Mouse (Mus musculus) liver, adult 2 months (tissue): Measurements from ENCODE around the gene Stx12. TPM values are rescaled to one million over a fixed set of nuclear protein-coding genes. Genes with fewer than 3 reads are reported as not detected.
A peak's percentile ranks its signal among the peaks of the same experiment; 100 is the strongest.

ENCODE experiments used
- DNase-seq: peaks from one replicate; pipeline ENCODE4 v3.0.0-alpha.2; 2011; ENCODE audit warnings: low read depth, low spot score; ENCODE audit errors: extremely low read depth
- H3K27ac ChIP-seq: fragments of 200-500 bp; replicated peaks from 2 replicates; pipeline ENCODE4 v1.5.1; 2012; ENCODE audit warnings: low read depth, mild to moderate bottlenecking, control low read depth, inconsistent platforms, low read length; ENCODE audit not compliant: insufficient read depth
- H3K27me3 ChIP-seq: fragments of 200-500 bp; 2 replicates; pipeline ENCODE4 v1.6.1; 2012; ENCODE audit warnings: mild to moderate bottlenecking, moderate library complexity, low read length, inconsistent platforms; ENCODE audit not compliant: control insufficient read depth, insufficient read depth
- H3K36me3 ChIP-seq: fragments of 200-500 bp; 2 replicates; pipeline ENCODE4 v1.6.1; 2012; ENCODE audit warnings: low read length, inconsistent platforms; ENCODE audit not compliant: control insufficient read depth, insufficient read depth
- H3K4me1 ChIP-seq: fragments of 200-500 bp; 2 replicates; pipeline ENCODE4 v1.6.1; 2011; ENCODE audit warnings: low read length; ENCODE audit not compliant: control insufficient read depth, insufficient read depth
- H3K4me3 ChIP-seq: fragments of 200-500 bp; 2 replicates; pipeline ENCODE4 v1.5.1; 2011; ENCODE audit warnings: low read depth, mild to moderate bottlenecking, control low read depth, low read length, moderate library complexity; ENCODE audit not compliant: insufficient read depth
- H3K79me2 ChIP-seq: fragments of 200-500 bp; 2 replicates; pipeline ENCODE4 v1.6.1; 2012; ENCODE audit warnings: inconsistent platforms, mild to moderate bottlenecking, low read length, moderate library complexity; ENCODE audit not compliant: control insufficient read depth, insufficient read depth
- H3K9ac ChIP-seq: fragments of 200-500 bp; 2 replicates; pipeline ENCODE4 v1.6.1; 2012; ENCODE audit warnings: low read depth, mild to moderate bottlenecking, control low read depth, inconsistent platforms, low read length
- CTCF ChIP-seq: fragments of 200-500 bp; IDR thresholded peaks from 2 replicates; pipeline ENCODE4 v1.5.1; 2011; ENCODE audit warnings: low read depth, low read length, control low read depth
- POLR2A ChIP-seq: fragments of 200-500 bp; IDR thresholded peaks from 2 replicates; pipeline ENCODE4 v1.6.1; 2011; ENCODE audit warnings: low read length, control low read depth; ENCODE audit not compliant: insufficient read depth; ENCODE audit errors: extremely low read depth
- WGBS: fragments of 180-500 bp; shearing (Covaris S2); methylation state at CpG from one replicate; pipeline ENCODE4 v1.1.7; 2018; 5-methylcytosine and 5-hydroxymethylcytosine counted together
- polyA plus RNA-seq: library from polyadenylated mRNA; depleted of rRNA; stranded (reverse); fragments of >200 nt; gene quantifications from 2 replicates; pipeline ENCODE4 v1.2.3, GENCODE M21; 2012
- total RNA-seq: library from RNA; depleted of rRNA; stranded (reverse); fragments of >200 nt; gene quantifications from 2 replicates; pipeline ENCODE4 v1.2.3, GENCODE M21; 2014

The Stx12 gene
- total and polyA plus RNA-seq, 2 experiments, result 6.9 to 15.2 TPM

- Histone ChIP-seq H3K4me3 (no peak overlapping the region), H3K36me3 (peaks cover 41% of the 10 kb centered on the region), H3K79me2 (no peaks in the 10 kb centered on the region), H3K4me1 (peaks cover 9% of the 10 kb centered on the region; the same call in 1 of the 2 replicates), H3K27me3 (no peaks in the 10 kb centered on the region), H3K27ac (peak overlapping the region; percentile 50), H3K9ac (no peak overlapping the region)
- 72% methylated on average over 9 of the region's 9 CpGs for WGBS
- DNase-seq, result peak; percentile 30
- TF ChIP-seq POLR2A (no peak), CTCF (no peak)
Measured at GRCm38 (mm10) chr4:132904765-132905309, 20.5 kb upstream of the Stx12 start.

- H3K27ac ChIP-seq, result peak overlapping the region; percentile 50; the same call in 1 of the 2 replicates
- peaks cover 33% of the 10 kb centered on the region for H3K36me3 ChIP-seq
- DNase-seq, result no peak
- no peak overlapping the region for H3K4me3 ChIP-seq
- H3K27me3 ChIP-seq, result no peaks in the 10 kb centered on the region
- WGBS, result 73% methylated on average over 2 of the region's 2 CpGs
- no peak for TF ChIP-seq CTCF
- no peak for TF ChIP-seq POLR2A
- no peak overlapping the region for H3K9ac ChIP-seq
- no peaks in the 10 kb centered on the region for H3K79me2 ChIP-seq
- peaks cover 9% of the 10 kb centered on the region; the same call in 1 of the 2 replicates for H3K4me1 ChIP-seq
Measured at GRCm38 (mm10) chr4:132904071-132904470, 19.8 kb upstream of the Stx12 start.

GRCm38 (mm10) chr4:132898197-132898596, 13.9 kb upstream of the Stx12 start:
- Histone ChIP-seq H3K79me2 (no peaks in the 10 kb centered on the region), H3K4me3 (no peak overlapping the region), H3K36me3 (peaks cover 18% of the 10 kb centered on the region), H3K27ac (no peak overlapping the region), H3K4me1 (no peaks in the 10 kb centered on the region), H3K27me3 (peaks cover 3% of the 10 kb centered on the region; the same call in 1 of the 2 replicates), H3K9ac (no peak overlapping the region)
- no peak for TF ChIP-seq POLR2A
- TF ChIP-seq CTCF, result no peak
- 82% methylated on average over 9 of the region's 9 CpGs for WGBS
- no peak for DNase-seq

- WGBS, result 43% methylated on average over 7 of the region's 7 CpGs
- Histone ChIP-seq H3K27ac (no peak overlapping the region), H3K27me3 (peaks cover 3% of the 10 kb centered on the region; the same call in 1 of the 2 replicates), H3K79me2 (no peaks in the 10 kb centered on the region), H3K4me3 (no peak overlapping the region), H3K4me1 (no peaks in the 10 kb centered on the region), H3K9ac (no peak overlapping the region), H3K36me3 (no peaks in the 10 kb centered on the region)
- TF ChIP-seq POLR2A (no peak), CTCF (no peak)
- DNase-seq, result no peak
Measured at GRCm38 (mm10) chr4:132894402-132894801, 10.1 kb upstream of the Stx12 start.

- Histone ChIP-seq H3K36me3 (no peaks in the 10 kb centered on the region), H3K79me2 (peaks cover 14% of the 10 kb centered on the region; the same call in 1 of the 2 replicates), H3K4me1 (peaks cover 8% of the 10 kb centered on the region), H3K27me3 (no peaks in the 10 kb centered on the region), H3K27ac (peak overlapping the region; percentile 43; the same call in 1 of the 2 replicates), H3K4me3 (peak overlapping the region; percentile 89), H3K9ac (peak overlapping the region; percentile 83)
- 12% methylated on average over 9 of the region's 9 CpGs for WGBS
- TF ChIP-seq POLR2A (no peak), CTCF (no peak)
- DNase-seq, result no peak
Measured at GRCm38 (mm10) chr4:132884844-132885374, 600 bp upstream of the Stx12 start.

- H3K9ac ChIP-seq, result peak overlapping the region; percentile 85
- DNase-seq, result peak; percentile 24
- WGBS, result under 1% methylated on average over 21 of the region's 21 CpGs
- H3K4me3 ChIP-seq, result peak overlapping the region; percentile 89
- peak overlapping the region; percentile 62 for H3K27ac ChIP-seq
- no peak for TF ChIP-seq POLR2A
- no peak for TF ChIP-seq CTCF
- H3K27me3 ChIP-seq, result no peaks in the 10 kb centered on the region
- H3K79me2 ChIP-seq, result peaks cover 19% of the 10 kb centered on the region; the same call in 1 of the 2 replicates
- peaks cover 8% of the 10 kb centered on the region for H3K4me1 ChIP-seq
- no peaks in the 10 kb centered on the region for H3K36me3 ChIP-seq
Measured at GRCm38 (mm10) chr4:132883561-132884063, 697 bp downstream of the Stx12 start.
